Mouse (Mus musculus) lung, embryonic 14.5 days (tissue): ENCODE results near the gene Wdr48. TPM values are rescaled to one million over a fixed set of nuclear protein-coding genes. Genes with fewer than 3 reads are reported as not detected.

Experiments
- ATAC-seq: fragments of 200-750 bp; cut with Nextera tagmentation; 2 replicates; pipeline ENCODE4 v1.8.0; 2017; ENCODE audit warnings: mild to moderate bottlenecking, moderate TSS enrichment, moderate library complexity; ENCODE audit not compliant: insufficient read depth
- DNase-seq: peaks from one replicate; pipeline ENCODE4 v3.0.0-alpha.2; 2015
- H3K27ac ChIP-seq: fragments of 300-500 bp; sonication (generic); 2 replicates; pipeline ENCODE4 v1.5.1; 2014; ENCODE audit warnings: low read depth, mild to moderate bottlenecking, moderate library complexity
- H3K27me3 ChIP-seq: fragments of 300-500 bp; sonication (generic); 2 replicates; pipeline ENCODE4 v1.6.1; 2014; ENCODE audit warnings: low read length, control low read depth; ENCODE audit not compliant: insufficient read depth
- H3K36me3 ChIP-seq: fragments of 300-500 bp; sonication (generic); 2 replicates; pipeline ENCODE4 v1.6.1; 2014; ENCODE audit warnings: control low read depth; ENCODE audit not compliant: insufficient read depth
- H3K4me1 ChIP-seq: fragments of 300-500 bp; sonication (generic); 2 replicates; pipeline ENCODE4 v1.6.1; 2014; ENCODE audit warnings: antibody characterized with exemption, control low read depth; ENCODE audit not compliant: insufficient read depth
- H3K4me2 ChIP-seq: fragments of 300-500 bp; sonication (generic); 2 replicates; pipeline ENCODE4 v1.6.1; 2014; ENCODE audit warnings: mild to moderate bottlenecking
- H3K4me3 ChIP-seq: fragments of 300-500 bp; sonication (generic); 2 replicates; pipeline ENCODE4 v1.5.1; 2014; ENCODE audit warnings: low read depth, low read length
- H3K9ac ChIP-seq: fragments of 300-500 bp; sonication (generic); 2 replicates; pipeline ENCODE4 v1.6.1; 2014
- H3K9me3 ChIP-seq: fragments of 300-500 bp; sonication (generic); 2 replicates; pipeline ENCODE4 v1.6.1; 2016; ENCODE audit warnings: low read depth, low read length, control low read depth
- CTCF ChIP-seq: IDR thresholded peaks from 2 replicates; pipeline ENCODE4 v1.5.1; 2016; ENCODE audit warnings: antibody characterized with exemption, low read depth
- WGBS: fragments of 180-500 bp; shearing (Covaris S2); extraction: QIAGEN DNeasy Blood & Tissue Kit; methylation state at CpG from one replicate; pipeline ENCODE4 v1.1.7; 2014; 5-methylcytosine and 5-hydroxymethylcytosine counted together
- polyA plus RNA-seq: library from polyadenylated mRNA; unstranded; fragments of >200 nt; fragmentation: Nextera tagmentation; extraction: Ambion mirVana; gene quantifications from 2 replicates; pipeline ENCODE4 v1.2.1, GENCODE M21; 2014

Wdr48 gene
- polyA plus RNA-seq, 1 experiment from 2014 or later, result 50.9 TPM

DNA sequence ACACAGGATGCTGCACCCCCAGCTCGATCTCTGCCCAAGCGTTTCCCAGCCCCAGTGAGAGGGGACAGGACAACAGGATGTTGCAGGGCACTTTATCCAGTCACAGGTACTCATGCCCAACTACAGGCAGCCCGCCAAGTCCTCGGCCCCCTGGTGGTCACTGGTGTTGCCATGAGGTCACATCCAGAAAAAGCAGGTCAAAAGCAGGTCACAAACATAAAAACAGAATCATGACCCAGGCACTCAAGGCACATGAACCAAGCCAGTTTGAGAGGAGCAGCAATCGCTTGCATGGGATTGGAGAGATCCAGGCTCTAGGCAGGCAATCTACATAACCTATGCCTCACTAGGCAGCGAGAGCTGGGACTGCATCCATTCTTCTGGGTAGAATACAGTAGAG lies 75.5 kb downstream of the Wdr48 start:
- Histone ChIP-seq H3K9me3 (no peaks in the 10 kb centered on the region), H3K4me3 (no peak overlapping the region), H3K36me3 (peaks cover 35% of the 10 kb centered on the region), H3K4me1 (peaks cover 7% of the 10 kb centered on the region; the same call in 1 of the 2 replicates), H3K9ac (no peak overlapping the region), H3K27ac (no peak overlapping the region), H3K4me2 (no peak overlapping the region), H3K27me3 (no peaks in the 10 kb centered on the region)
- 37% methylated on average over 6 of the region's 6 CpGs for WGBS
- ATAC-seq (no peak), DNase-seq (peak; percentile 64)
- peak; percentile 65 for TF ChIP-seq CTCF

DNA sequence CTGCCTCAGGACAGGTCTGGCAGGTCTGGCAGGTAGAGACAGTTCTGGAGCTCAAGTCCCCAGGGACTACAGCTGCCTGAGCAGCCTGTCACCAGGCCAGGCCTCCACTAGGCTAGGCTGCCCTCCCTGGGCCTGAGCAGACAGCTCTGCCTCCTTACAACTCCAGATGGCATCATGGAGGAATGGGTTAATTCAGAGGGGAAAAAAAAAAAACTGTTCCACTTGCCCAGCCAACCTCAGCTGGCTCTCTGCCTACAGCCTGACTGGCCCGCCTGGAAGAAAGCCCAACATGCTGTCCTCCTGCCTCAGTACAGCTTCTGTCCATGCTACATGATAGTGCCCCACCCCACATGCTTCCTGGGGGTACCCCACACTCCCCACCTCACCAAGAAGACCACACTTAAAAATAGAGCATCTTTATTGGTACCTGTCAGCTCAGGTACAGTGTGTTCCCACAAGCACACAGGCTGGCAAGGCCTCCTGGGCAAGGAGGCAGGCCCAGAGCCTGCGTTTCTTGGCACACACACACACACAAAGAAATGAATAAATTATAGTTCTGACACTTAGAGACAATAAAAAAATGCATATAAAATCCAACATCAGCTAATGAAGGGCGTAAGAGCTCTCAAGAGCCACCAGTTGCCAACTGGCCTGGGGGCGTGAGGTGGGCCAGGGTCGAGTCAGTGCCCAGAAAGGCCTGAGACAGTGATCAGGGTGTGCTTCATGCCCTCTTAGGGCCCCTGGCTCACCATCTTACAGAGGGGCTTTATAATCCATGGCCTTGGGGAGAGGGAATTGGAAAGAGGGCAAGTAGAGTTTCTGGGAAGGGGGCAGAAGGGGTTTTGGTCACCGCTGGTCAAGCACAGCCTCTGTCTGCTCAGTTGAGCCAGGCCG lies 76.3 kb downstream of the Wdr48 start:
- Histone ChIP-seq H3K27me3 (no peaks in the 10 kb centered on the region), H3K9ac (peak overlapping the region; percentile 4; the same call in 1 of the 2 replicates), H3K4me2 (no peak overlapping the region), H3K9me3 (no peaks in the 10 kb centered on the region), H3K4me1 (peaks cover 7% of the 10 kb centered on the region; the same call in 1 of the 2 replicates), H3K27ac (no peak overlapping the region), H3K4me3 (no peak overlapping the region), H3K36me3 (peaks cover 37% of the 10 kb centered on the region)
- 76% methylated on average over 7 of the region's 7 CpGs for WGBS
- no peak for TF ChIP-seq CTCF
- ATAC-seq (peak; percentile 22; the same call in 1 of the 2 replicates), DNase-seq (peak; percentile 57)

DNA sequence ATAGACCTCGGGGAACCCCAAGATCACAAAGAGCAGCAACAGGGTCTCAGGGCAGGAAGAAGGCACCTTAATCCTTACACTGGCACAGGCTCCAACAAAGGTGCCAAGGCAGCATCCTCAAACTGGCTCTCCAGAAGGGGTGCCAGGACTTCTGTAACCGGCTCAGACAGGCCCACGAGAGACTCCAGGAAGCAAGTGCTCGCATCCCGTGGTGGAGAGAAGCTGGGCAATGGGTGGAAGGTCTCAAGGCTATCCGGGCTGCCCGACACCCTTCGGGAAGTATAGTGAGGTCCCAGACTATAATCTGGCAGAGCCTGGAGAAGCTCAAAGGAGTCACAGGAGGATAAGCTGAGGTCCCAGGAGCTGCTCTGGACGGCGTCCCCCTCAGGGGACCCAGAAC lies 77.5 kb downstream of the Wdr48 start:
- 93% methylated on average over 10 of the region's 10 CpGs for WGBS
- no peaks in the 10 kb centered on the region for H3K27me3 ChIP-seq
- no peak overlapping the region for H3K4me2 ChIP-seq
- no peak overlapping the region for H3K9ac ChIP-seq
- no peak overlapping the region for H3K27ac ChIP-seq
- H3K9me3 ChIP-seq, result no peaks in the 10 kb centered on the region
- ATAC-seq, result no peak
- TF ChIP-seq CTCF, result no peak
- no peak overlapping the region for H3K4me3 ChIP-seq
- H3K36me3 ChIP-seq, result peaks cover 41% of the 10 kb centered on the region
- H3K4me1 ChIP-seq, result peaks cover 16% of the 10 kb centered on the region; the same call in 1 of the 2 replicates
- no peak for DNase-seq

DNA sequence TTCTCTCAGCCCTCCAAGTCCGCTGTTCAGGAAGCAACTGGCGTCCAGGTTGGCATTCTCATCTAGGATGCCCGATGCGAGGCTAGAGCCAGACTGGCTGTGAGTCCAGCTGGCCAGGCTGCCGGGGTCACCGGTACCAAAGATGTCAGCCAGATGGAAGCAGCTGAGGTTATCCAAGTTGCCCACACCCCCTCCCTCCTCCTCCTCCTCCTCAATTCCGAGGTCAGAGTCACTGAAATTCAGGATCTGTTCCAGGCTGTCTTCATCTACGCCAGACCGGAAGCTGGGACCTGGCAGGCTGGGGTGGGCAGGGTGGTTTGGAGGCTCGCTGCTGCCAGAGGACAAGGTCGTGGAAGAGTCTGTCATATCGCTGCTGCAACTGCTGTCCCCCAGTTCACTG lies 77.9 kb downstream of the Wdr48 start:
- no peak for TF ChIP-seq CTCF
- H3K4me1 ChIP-seq, result peaks cover 20% of the 10 kb centered on the region
- H3K27me3 ChIP-seq, result no peaks in the 10 kb centered on the region
- DNase-seq (no peak), ATAC-seq (no peak)
- no peaks in the 10 kb centered on the region for H3K9me3 ChIP-seq
- no peak overlapping the region for H3K9ac ChIP-seq
- WGBS, result 82% methylated on average over 12 of the region's 12 CpGs
- H3K4me2 ChIP-seq, result no peak overlapping the region
- H3K4me3 ChIP-seq, result no peak overlapping the region
- H3K27ac ChIP-seq, result no peak overlapping the region
- H3K36me3 ChIP-seq, result peaks cover 41% of the 10 kb centered on the region

DNA sequence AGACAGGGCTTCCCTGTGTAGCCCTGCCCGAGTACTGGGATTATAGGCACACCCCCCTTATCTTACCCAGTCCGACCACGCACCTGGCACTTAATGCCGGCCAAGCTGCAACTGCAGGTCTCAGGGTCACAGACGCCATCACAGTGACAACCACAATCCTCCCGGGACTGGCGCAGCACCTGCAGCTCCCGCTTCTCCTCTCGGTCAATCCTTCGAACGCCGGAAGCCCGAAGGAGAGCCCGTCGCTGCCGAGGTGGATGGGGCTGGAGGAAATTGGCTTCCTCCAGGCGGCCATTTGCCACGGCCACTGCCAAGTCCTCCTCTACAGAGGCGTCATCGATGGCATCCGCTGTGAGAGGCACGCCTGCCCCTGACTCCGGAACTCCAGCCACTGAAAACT lies 78.6 kb downstream of the Wdr48 start:
- DNase-seq (no peak), ATAC-seq (no peak)
- no peak overlapping the region for H3K4me2 ChIP-seq
- H3K27ac ChIP-seq, result no peak overlapping the region
- peaks cover 41% of the 10 kb centered on the region for H3K36me3 ChIP-seq
- no peaks in the 10 kb centered on the region for H3K9me3 ChIP-seq
- H3K27me3 ChIP-seq, result no peaks in the 10 kb centered on the region
- 89% methylated on average over 23 of the region's 23 CpGs for WGBS
- H3K4me3 ChIP-seq, result no peak overlapping the region
- H3K9ac ChIP-seq, result no peak overlapping the region
- H3K4me1 ChIP-seq, result peaks cover 27% of the 10 kb centered on the region
- TF ChIP-seq CTCF, result no peak

DNA sequence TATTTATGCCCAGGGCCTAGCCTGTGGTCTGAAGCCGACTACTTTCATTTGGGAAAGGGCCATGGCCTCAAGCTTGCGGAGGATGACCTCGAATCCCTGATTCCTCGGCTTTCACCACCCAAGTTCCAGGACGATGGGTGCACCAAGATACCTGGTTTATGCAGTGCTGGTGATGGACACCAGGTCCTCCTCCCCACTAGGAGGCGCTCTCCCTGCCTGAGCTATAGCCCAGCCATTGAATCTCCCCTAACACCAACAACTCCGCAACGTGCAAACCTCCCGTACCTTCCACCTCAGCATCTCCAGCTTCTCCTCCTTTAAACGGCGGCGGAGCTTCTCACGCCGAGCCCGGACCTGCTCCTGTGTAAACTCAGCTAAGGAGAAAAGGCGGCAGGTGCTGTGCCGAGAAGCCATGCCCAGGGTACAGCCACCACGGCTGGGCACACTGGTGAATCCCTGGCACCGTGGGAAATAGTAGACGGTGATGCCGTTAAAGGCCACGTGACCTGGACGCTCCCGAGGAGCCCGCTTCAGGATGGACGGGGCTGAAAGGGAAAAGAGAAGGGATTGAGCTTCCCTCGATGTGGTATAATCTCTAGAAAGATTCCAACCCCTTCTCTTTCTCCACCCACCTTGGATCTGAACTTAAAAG lies 79.3 kb downstream of the Wdr48 start:
- DNase-seq (no peak), ATAC-seq (no peak)
- peak; percentile 63 for TF ChIP-seq CTCF
- no peak overlapping the region for H3K9ac ChIP-seq
- H3K4me2 ChIP-seq, result no peak overlapping the region
- no peak overlapping the region for H3K4me3 ChIP-seq
- no peak overlapping the region for H3K27ac ChIP-seq
- H3K36me3 ChIP-seq, result peaks cover 41% of the 10 kb centered on the region
- WGBS, result 92% methylated on average over 27 of the region's 27 CpGs
- no peaks in the 10 kb centered on the region for H3K27me3 ChIP-seq
- H3K4me1 ChIP-seq, result peaks cover 33% of the 10 kb centered on the region
- H3K9me3 ChIP-seq, result no peaks in the 10 kb centered on the region

DNA sequence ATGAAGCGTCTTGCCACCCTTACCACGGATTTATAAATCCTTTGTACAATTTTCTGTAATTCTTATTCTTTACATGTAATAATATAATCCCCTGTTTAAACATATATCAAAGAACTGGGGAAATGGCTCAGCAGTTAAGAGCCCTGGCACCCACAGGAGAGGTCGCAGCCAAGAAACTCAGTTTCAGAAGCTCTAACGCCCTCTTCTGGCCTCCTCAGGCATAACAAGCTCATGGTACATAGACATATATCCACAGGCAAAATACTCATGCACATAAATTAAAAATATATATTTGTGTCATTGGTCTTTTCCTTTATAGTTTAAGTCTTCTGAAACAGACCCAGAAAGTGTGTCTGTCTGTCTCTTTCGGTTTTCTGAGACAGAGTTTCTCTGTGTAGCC lies 79.9 kb downstream of the Wdr48 start:
- TF ChIP-seq CTCF, result peak; percentile 33
- no peak for DNase-seq

More for the DNA sequence above, 79.9 kb downstream of the Wdr48 start:
- no peaks in the 10 kb centered on the region for H3K27me3 ChIP-seq
- no peak overlapping the region for H3K4me2 ChIP-seq
- no peak overlapping the region for H3K9ac ChIP-seq
- H3K36me3 ChIP-seq, result peaks cover 41% of the 10 kb centered on the region
- H3K4me3 ChIP-seq, result no peak overlapping the region
- H3K4me1 ChIP-seq, result peaks cover 38% of the 10 kb centered on the region
- WGBS, result 73% methylated on average over 5 of the region's 5 CpGs
- H3K27ac ChIP-seq, result no peak overlapping the region
- H3K9me3 ChIP-seq, result no peaks in the 10 kb centered on the region
- ATAC-seq, result no peak
